Mouse (Mus musculus) mammary gland, adult 2 months (tissue): ENCODE data around the gene Wnk3. TPM values are rescaled to one million over a fixed set of nuclear protein-coding genes. Genes with fewer than 3 reads are reported as not detected.

Experiments used
- polyA plus RNA-seq: library from polyadenylated mRNA; depleted of rRNA; stranded (reverse); fragments of >200 nt; gene quantifications from 2 replicates; pipeline ENCODE4 v1.2.3, GENCODE M21; 2012; ENCODE audit warnings: low replicate concordance; rRNA removed

Wnk3 gene
- polyA plus RNA-seq: 0.04 and 0.20 TPM in 2 replicates

GRCm38 (mm10) chrX:151197778-151198177 is at the start of gene Wnk3:
TSS of gene Wnk3 (plus strand) at chrX:151198078.

GRCm38 (mm10) chrX:151343761-151344500 is 146.1 kb downstream of the Wnk3 start, which contains the start of gene Fam120c:
TSS of gene Fam120c (plus strand) at chrX:151344175.

Other genes with a start within 250 kb of the Wnk3 start
- 6.3 and 11.7 TPM in 2 replicates for gene Gnl3l, start 180.8 kb upstream of the Wnk3 start, polyA plus RNA-seq
- 5.8 and 7.2 TPM in 2 replicates for gene Fgd1, start 151.9 kb upstream of the Wnk3 start, polyA plus RNA-seq
- 3.3 and 5.9 TPM in 2 replicates for gene Tsr2, start 101.5 kb upstream of the Wnk3 start, polyA plus RNA-seq
- 5.0 and 5.2 TPM in 2 replicates for gene Fam120c, start 146.1 kb downstream of the Wnk3 start, polyA plus RNA-seq